Mouse (Mus musculus): Measurements from ENCODE around the gene Gsap. TPM values are rescaled to one million over a fixed set of nuclear protein-coding genes. Genes with fewer than 3 reads are reported as not detected.

Gsap gene
- polyA plus RNA-seq, 1 experiment from 2014 or later: 0.81 TPM

DNA sequence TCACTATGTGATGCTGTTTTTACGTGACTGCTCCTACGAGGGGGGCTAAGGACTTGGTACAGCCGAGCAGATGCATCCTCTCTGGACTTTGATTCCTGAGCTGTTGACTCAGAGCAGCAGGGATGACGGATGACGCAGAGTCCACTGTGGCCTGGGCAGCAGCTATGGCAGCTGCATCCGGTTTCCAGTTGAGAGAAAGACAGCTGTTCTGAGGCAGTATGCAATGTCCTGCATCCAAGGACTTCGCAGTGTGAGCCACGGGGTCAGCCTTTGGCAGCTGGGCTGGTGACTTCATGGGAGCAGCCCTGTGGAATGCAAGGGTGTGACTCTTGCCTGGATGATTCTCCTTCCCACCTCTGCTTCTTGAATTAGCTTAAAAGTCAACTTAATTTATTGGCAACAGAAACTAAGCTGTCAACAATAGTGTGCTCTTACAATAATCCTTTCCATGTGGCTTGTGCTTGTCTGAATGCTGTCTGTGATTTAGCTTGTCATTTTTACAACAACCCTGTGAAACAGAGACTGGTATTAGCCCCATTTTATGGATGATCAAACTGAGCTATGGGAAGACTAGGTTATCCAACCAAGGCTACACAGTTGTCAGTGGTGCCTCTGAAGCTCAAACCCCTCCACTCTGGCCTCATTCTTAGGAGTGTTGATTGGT lies 41.4 kb upstream of the Gsap start:
- Histone ChIP-seq H3K9ac (ENCODE audit: low read depth, low read length) (no peak overlapping the region), H3K4me1 (replicated peaks; ENCODE audit: control insufficient read depth, insufficient read depth, low read length) (no peaks in the 10 kb centered on the region), H3K4me2 (replicated peaks; ENCODE audit: low read depth) (no peak overlapping the region), H3K27ac (ENCODE audit: low read depth, low read length) (no peak overlapping the region; the same call in 1 of the 2 replicates), H3K9me3 (ENCODE audit: control insufficient read depth) (no peaks in the 10 kb centered on the region), H3K4me3 (ENCODE audit: low read depth, low read length) (no peak overlapping the region), H3K27me3 (replicated peaks; ENCODE audit: control insufficient read depth, insufficient read depth, low read length) (no peaks in the 10 kb centered on the region), H3K36me3 (ENCODE audit: control insufficient read depth, insufficient read depth) (no peaks in the 10 kb centered on the region)
- peak; percentile 93 for ATAC-seq
- no peak for TF ChIP-seq CTCF (IDR thresholded peaks at IDR 0.05; ENCODE audit: low read depth)
- WGBS: 10% methylated on average over 8 of the region's 8 CpGs

DNA sequence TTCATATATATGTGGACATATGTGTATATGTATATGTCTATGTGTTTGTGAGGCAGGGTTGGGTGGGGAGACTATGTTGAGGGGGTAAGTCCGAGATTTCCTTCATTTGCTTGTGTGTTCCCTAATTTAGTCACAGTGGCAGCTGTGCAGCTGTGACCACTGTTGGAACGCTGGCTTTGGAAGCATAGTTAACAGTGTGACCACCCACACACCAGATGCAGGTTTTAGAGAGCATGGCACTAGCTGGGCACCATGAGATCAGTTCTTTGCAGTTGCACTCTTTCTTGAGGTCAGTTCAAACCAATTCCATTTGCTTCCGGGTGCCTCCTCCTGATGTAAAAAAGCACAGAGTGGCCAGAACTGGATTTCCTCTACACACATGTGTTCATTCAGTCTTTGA lies 37.7 kb upstream of the Gsap start:
- no peaks in the 10 kb centered on the region for H3K4me1 ChIP-seq (replicated peaks; ENCODE audit: control insufficient read depth, insufficient read depth, low read length)
- no peaks in the 10 kb centered on the region for H3K36me3 ChIP-seq (ENCODE audit: control insufficient read depth, insufficient read depth)
- WGBS: 81% methylated on average over 3 of the region's 3 CpGs
- no peak overlapping the region for H3K9ac ChIP-seq (ENCODE audit: low read depth, low read length)
- H3K9me3 ChIP-seq (ENCODE audit: control insufficient read depth): no peaks in the 10 kb centered on the region
- TF ChIP-seq CTCF (IDR thresholded peaks at IDR 0.05; ENCODE audit: low read depth): no peak
- H3K4me2 ChIP-seq (replicated peaks; ENCODE audit: low read depth): no peak overlapping the region
- H3K4me3 ChIP-seq (ENCODE audit: low read depth, low read length): no peak overlapping the region
- no peaks in the 10 kb centered on the region for H3K27me3 ChIP-seq (replicated peaks; ENCODE audit: control insufficient read depth, insufficient read depth, low read length)
- ATAC-seq: no peak
- no peak overlapping the region for H3K27ac ChIP-seq (ENCODE audit: low read depth, low read length)

DNA sequence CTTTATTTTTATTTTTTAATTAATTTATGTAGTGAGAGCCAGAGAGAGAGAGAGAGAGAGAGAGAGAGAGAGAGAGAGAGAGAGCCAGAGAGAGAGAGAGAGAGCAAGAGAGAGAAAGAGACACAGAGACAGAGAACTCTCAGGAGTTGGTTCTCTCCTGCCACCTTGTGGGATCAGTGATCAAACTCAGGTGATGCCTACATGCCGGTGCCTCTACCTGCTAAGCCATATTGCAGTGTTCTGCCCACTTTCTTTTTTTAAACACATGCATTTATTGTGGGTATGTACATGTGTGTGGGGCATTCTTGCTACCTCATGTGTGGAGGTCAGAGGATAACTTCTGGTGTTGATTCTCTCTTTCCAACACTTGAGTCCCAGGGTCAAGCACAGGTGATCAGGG lies 32.4 kb upstream of the Gsap start:
- Histone ChIP-seq H3K4me3 (ENCODE audit: low read depth, low read length) (no peak overlapping the region), H3K4me2 (replicated peaks; ENCODE audit: low read depth) (no peak overlapping the region), H3K9me3 (ENCODE audit: control insufficient read depth) (no peaks in the 10 kb centered on the region), H3K36me3 (ENCODE audit: control insufficient read depth, insufficient read depth) (no peaks in the 10 kb centered on the region), H3K4me1 (replicated peaks; ENCODE audit: control insufficient read depth, insufficient read depth, low read length) (no peaks in the 10 kb centered on the region), H3K27ac (ENCODE audit: low read depth, low read length) (no peak overlapping the region), H3K9ac (ENCODE audit: low read depth, low read length) (no peak overlapping the region), H3K27me3 (replicated peaks; ENCODE audit: control insufficient read depth, insufficient read depth, low read length) (no peaks in the 10 kb centered on the region)
- 76% methylated on average over 1 of the region's 1 CpGs for WGBS
- no peak for ATAC-seq
- peak; percentile 55 for TF ChIP-seq CTCF (IDR thresholded peaks at IDR 0.05; ENCODE audit: low read depth)

DNA sequence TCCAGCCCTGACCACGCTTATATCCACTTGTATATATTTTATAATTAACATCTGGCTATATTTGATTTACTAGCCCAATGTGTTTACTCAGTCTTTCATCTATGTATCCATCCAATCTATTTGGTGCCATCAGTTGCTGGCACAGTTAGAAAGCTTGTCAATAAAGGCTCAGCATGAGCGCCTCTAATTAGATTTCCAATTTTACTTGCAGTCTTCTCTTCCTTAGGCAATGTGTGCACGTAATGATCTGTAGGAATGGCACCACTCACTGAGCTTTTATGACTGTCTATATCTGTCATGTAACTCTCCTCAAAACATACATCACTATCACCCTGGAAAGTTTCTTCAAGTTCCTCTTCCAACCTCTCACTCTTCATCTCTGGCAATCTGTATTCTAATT lies 29.3 kb upstream of the Gsap start:
- Histone ChIP-seq H3K36me3 (ENCODE audit: control insufficient read depth, insufficient read depth) (no peaks in the 10 kb centered on the region), H3K9me3 (ENCODE audit: control insufficient read depth) (no peaks in the 10 kb centered on the region), H3K4me2 (replicated peaks; ENCODE audit: low read depth) (no peak overlapping the region), H3K4me1 (replicated peaks; ENCODE audit: control insufficient read depth, insufficient read depth, low read length) (no peaks in the 10 kb centered on the region), H3K27ac (ENCODE audit: low read depth, low read length) (no peak overlapping the region), H3K27me3 (replicated peaks; ENCODE audit: control insufficient read depth, insufficient read depth, low read length) (no peaks in the 10 kb centered on the region), H3K4me3 (ENCODE audit: low read depth, low read length) (no peak overlapping the region), H3K9ac (ENCODE audit: low read depth, low read length) (no peak overlapping the region)
- ATAC-seq: no peak
- no peak for TF ChIP-seq CTCF (IDR thresholded peaks at IDR 0.05; ENCODE audit: low read depth)
- 85% methylated on average over 3 of the region's 3 CpGs for WGBS

DNA sequence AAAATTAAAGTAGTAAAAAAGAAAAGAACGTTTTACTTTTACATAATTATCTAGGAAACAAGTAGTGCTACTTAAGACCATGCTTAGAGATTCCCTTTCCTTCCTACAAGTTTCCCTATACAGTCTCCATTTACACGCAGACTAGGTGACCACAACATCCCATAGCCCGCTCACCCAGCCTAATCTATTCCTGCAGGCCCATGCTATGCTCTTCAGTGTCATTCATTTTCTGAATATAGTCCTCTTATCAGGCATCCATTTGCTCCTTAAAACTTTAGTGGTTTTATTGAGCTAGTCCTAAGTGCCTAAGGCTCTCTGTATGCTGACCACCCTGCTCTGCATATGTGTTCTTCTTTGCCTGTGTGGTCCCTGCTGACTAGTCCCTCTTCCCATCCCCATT lies 26.5 kb upstream of the Gsap start:
- H3K9ac ChIP-seq (ENCODE audit: low read depth, low read length): no peak overlapping the region
- no peaks in the 10 kb centered on the region for H3K36me3 ChIP-seq (ENCODE audit: control insufficient read depth, insufficient read depth)
- no peaks in the 10 kb centered on the region for H3K9me3 ChIP-seq (ENCODE audit: control insufficient read depth)
- no peak overlapping the region for H3K27ac ChIP-seq (ENCODE audit: low read depth, low read length)
- no peak overlapping the region for H3K4me2 ChIP-seq (replicated peaks; ENCODE audit: low read depth)
- ATAC-seq: no peak
- 75% methylated on average over 3 of the region's 3 CpGs for WGBS
- H3K4me3 ChIP-seq (ENCODE audit: low read depth, low read length): no peak overlapping the region
- no peak for TF ChIP-seq CTCF (IDR thresholded peaks at IDR 0.05; ENCODE audit: low read depth)
- no peaks in the 10 kb centered on the region for H3K4me1 ChIP-seq (replicated peaks; ENCODE audit: control insufficient read depth, insufficient read depth, low read length)
- no peaks in the 10 kb centered on the region for H3K27me3 ChIP-seq (replicated peaks; ENCODE audit: control insufficient read depth, insufficient read depth, low read length)

DNA sequence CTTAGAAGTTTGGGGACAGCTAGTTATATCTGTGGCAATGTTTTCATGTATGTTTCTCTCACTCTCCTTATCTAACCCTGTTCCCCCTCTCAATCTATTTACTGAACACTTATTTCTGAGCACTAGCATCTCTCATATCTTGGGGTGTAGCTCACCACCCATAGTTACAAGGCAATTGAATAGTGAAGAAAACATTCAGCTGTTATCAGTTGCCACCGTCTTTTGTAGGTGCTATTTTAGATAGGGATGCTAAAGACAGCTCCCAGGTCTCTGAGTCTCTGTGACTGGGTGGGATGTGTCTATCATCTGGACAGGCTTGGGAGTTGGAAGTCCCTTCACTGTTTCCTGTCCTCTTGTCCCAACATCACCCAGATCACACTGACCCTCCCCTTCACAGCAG lies 25.3 kb upstream of the Gsap start:
- no peak for ATAC-seq
- H3K4me3 ChIP-seq (ENCODE audit: low read depth, low read length): no peak overlapping the region

DNA sequence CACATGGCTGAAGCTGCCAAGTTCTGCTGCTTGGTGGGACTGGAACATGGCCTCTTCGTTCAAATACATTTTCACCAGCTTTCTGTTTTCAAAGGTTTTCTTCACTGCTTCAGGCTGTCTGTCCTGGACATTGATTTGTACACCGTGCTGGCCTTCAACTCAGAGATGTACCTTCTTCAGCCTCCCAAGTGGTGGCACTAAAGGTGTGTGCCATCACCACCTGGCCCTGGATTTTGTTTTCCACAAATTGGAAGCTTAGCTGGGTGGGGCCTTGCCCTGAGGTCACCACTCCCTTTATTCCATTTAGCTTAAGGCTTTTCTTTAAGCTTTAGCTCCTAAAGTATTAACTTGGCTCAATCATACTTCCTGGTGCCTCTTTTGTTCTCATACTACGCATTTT lies 22.6 kb upstream of the Gsap start:
- WGBS: 83% methylated on average over 3 of the region's 3 CpGs
- Histone ChIP-seq H3K4me2 (replicated peaks; ENCODE audit: low read depth) (no peak overlapping the region), H3K36me3 (ENCODE audit: control insufficient read depth, insufficient read depth) (no peaks in the 10 kb centered on the region), H3K27ac (ENCODE audit: low read depth, low read length) (no peak overlapping the region), H3K9me3 (ENCODE audit: control insufficient read depth) (no peaks in the 10 kb centered on the region), H3K4me3 (ENCODE audit: low read depth, low read length) (no peak overlapping the region), H3K27me3 (replicated peaks; ENCODE audit: control insufficient read depth, insufficient read depth, low read length) (no peaks in the 10 kb centered on the region), H3K9ac (ENCODE audit: low read depth, low read length) (no peak overlapping the region), H3K4me1 (replicated peaks; ENCODE audit: control insufficient read depth, insufficient read depth, low read length) (no peaks in the 10 kb centered on the region)
- TF ChIP-seq CTCF (IDR thresholded peaks at IDR 0.05; ENCODE audit: low read depth): no peak
- no peak for ATAC-seq

More for the DNA sequence above, 25.3 kb upstream of the Gsap start:
- Histone ChIP-seq H3K27me3 (replicated peaks; ENCODE audit: control insufficient read depth, insufficient read depth, low read length) (no peaks in the 10 kb centered on the region), H3K9ac (ENCODE audit: low read depth, low read length) (no peak overlapping the region), H3K4me2 (replicated peaks; ENCODE audit: low read depth) (no peak overlapping the region), H3K9me3 (ENCODE audit: control insufficient read depth) (no peaks in the 10 kb centered on the region), H3K27ac (ENCODE audit: low read depth, low read length) (no peak overlapping the region), H3K36me3 (ENCODE audit: control insufficient read depth, insufficient read depth) (no peaks in the 10 kb centered on the region), H3K4me1 (replicated peaks; ENCODE audit: control insufficient read depth, insufficient read depth, low read length) (no peaks in the 10 kb centered on the region)
- no peak for TF ChIP-seq CTCF (IDR thresholded peaks at IDR 0.05; ENCODE audit: low read depth)
- 58% methylated on average over 1 of the region's 1 CpGs for WGBS
